Mouse (Mus musculus) kidney, adult 11 months (tissue): ENCODE measurements around the gene Snx17.
A peak's percentile ranks its signal among the peaks of the same experiment; 100 is the strongest.
"Not testable (repeated sequence)": the region's sequence is repeated elsewhere in the genome, so short reads cannot be mapped to it uniquely, and the experiment has no call there.

Experiments
- DNase-seq: peaks from one replicate; pipeline ENCODE4 v3.0.0; 2022

Gene Snx17

DNA sequence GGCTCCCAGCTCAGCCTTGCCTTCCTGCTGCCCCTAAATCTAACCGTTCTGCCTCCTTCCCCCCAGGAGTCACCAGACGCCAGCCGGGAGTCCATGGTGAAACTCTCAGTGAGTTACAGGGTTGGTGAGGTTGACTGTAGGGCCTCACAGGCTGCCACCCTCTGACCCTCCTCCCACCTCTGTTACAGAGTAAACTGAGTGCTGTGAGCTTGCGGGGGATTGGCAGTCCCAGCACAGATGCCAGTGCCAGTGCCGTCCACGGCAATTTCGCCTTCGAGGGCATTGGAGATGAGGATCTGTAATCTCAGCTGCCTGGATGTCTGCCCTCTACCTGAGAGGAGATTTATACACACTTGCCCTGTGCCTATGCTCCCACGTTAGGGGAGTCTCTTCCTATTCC, 5.1 kb downstream of the Snx17 start:
- DNase-seq: no peak

DNA sequence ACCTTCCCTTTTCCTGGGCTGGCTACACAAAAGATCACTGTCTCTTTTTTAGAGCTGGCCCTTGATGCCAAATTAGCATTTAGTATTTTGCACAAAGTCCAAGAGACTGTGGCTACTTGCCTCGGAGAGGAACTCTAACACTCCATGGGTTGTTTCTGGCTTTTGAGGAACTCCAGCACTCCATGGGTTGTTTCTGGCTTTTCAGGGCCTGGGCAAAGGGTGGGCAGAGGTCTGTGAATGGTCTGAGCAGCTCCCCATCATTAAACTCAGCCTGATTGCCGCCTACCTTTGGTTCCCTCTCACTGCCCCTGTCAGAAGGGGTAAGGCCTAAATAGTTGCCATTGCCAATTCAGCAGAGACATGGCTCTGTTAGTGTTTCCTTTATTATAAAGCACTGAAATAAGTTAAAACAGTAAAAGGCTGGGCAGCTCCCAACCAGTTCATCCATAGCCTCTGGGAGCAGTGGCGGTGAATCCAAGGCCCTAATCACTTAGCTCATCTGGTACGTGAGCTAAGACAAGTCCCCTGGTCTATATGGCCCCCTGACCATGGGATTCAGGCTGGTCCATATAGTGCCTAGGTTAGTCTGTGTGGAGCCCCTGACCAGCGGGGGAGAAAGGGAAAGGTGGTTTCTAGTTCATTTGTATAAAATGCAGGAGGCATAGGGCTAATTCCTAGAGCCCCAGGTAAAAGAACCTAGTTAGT, 5.7 kb downstream of the Snx17 start:
- no peak for DNase-seq

DNA sequence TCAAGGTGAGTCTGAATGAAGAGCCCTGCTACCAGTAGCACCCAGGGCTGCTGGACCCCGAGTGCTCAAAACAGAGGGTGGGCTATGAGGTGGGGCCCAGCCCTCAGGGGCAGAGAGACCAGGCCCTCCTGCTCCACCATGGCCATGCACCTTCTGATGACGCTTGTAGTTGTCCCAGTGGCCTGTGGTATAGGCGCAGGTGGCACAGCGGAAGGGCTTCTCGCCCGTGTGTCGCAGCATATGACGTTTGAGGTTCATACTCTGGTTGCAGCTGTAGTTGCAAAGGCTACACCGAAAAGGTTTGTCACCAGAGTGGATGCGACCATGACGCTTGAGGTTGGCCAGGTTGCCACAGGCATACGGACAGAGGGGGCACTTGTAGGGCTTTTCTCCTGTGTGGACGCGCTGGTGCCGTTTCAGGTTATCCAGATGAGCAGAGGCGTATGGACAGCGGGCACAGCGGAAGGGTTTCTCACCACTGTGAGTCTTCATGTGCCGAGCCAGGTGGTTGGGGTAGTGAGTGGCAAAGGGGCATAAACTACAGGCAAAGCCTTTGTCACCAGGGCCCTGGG, 6.4 kb downstream of the Snx17 start:
- DNase-seq: peak; percentile 20

DNA sequence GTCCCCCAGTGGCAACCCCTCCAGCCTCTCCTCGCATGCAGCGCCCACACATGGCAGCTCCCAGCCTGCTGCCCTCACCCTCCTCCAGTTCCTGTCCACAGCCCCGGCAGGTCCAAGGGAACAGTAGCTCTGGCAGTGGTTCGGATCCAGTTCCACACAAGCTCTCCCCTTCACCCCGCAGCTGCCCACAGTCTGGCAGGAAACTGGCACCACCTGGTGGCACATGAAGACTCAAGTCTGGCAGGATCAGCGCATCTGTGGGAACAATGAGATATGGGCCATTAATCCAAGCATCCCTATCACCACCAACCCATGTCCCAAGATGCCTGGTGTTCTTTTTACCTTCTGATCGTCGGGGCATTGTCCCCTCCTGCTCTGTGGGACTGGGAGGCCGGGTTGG, 6.9 kb downstream of the Snx17 start:
- peak; percentile 19 for DNase-seq

DNA sequence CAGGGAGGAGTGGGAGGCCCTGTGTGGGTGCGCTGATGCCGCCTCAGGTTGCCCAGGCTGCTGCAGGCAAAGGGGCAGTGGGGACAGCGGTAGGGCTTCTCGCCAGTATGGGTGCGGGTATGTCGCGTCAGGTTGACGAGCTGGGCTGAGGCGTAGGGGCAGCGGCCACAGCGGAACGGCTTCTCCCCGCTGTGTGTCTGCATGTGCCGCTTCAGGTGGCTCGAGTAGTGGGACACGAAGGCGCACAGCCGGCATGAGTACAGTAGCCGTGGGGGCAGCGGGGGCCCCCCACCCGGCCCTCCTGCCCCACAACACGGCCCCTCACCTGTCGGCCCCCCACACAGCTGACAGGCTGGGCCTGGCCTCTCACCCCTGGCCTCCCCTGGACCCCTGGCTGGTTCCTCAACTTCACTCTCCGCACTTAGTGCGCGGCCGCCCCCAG, 7.3 kb downstream of the Snx17 start:
- DNase-seq: peak; percentile 18

DNA sequence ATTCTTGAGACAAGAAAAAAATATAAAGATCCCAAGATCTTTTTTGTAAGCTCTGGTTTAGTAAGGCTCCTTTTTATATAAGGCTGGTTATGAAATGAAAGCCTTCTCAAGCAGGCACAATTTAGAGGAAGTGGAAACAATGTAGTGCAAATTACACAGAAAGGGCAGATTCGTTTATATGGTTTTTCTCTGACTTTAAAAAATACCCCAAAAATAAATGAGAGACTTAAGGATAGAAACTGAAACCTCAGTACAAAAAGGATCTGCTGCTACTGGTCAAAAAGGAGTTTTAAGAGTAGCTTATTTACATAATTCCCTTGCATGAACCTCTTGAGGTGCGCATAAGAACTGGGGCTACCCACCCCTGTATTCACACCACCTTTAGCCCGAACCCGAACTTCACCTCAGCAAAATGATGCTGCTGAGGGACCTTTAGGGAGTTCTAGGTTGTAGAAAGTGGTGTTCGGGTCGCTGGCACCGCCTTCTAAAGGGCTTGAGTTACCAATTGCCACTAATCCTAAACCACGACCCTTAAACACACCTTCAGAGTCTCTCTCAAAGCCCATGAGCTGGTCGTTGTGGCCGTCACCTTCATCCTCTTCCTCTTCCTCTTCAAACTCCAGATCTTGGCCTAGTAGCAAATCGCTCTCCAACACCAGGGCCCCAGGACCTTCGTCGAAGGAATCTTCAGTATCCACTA, 8.2 kb downstream of the Snx17 start:
- DNase-seq: no peak

DNA sequence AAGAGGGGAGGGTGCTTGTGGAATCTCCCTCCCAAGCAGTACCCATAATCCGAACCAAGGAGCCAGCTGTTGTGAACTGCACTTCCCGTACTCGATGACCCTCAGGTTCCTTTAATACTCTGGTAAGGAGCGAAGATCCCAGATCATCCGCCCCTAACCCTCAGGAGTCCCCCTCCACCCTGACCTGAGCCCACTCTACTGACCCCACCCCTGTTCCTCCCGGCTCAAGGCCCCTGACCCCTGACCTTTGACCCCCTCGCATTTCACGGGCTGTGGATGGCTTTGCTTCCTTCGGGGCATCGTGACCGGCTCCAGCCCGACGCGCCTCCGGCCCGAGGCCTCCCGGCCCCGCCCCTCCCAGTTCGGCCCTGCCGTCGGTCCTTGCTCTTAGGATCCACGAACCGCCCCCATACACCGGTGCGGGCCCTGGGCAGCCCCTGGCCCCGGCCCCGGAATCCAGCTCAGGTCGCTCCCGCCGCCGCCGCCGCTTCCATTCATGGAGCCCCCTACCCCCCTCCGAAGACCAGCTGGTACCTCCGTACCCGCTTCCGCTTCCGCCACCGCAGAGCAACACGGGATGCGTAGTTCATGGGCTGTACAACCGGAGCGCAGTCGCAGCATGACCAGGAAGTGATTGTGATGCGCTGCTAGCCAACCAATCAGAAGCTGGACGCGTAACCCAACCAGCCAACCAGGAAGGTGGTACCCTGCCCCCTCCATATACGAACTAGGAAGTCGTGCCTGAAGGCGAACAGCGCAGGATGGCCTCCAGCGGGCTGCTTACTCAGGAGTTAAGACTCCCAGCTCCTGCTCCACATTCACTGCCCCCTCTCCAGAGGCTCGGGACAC, 8.9 kb downstream of the Snx17 start, which contains the start of gene Zfp513:
Gene Zfp513 (minus strand): TSS at position 562 of the 849 bp plus-strand sequence.
- DNase-seq: peak; percentile 99

DNA sequence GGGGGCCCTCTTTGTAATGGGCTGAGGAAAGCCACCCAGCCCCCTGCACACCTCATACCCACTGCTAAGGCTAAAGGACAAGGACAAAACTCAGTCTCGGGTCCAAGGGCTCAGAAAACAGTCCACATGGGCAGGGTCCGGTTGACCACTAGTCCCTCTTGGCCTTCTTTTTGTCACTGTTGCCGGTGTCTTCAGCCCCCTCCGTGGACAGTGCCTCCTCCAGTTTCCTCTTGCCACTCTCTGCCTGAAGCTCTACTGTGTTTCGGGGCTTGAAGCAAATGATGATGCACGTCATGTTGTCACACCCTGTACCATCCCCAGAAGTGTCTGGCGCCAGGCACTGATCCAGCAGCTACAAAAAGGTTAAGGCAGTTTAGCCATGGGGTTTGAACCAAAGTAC, 9.9 kb downstream of the Snx17 start:
- peak; percentile 30 for DNase-seq

DNA sequence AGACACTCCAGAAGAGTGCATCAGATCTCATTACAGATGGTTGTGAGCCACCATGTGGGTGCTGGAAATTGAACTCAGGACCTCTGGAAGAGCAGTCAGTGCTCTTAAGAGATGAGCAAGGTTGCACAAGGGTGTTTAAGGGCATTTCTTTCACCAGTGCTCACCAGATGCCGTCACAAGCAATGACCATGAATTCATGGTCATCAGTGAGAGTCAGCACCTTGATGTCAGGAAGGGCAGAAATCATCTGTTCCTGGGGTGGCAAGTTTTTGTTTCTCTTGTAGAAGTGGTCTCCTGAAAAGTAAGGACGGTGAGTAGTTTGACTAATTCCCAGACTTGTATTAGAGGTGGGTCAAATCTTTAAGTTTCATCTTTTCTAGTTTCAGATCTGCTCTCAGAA, 10.8 kb downstream of the Snx17 start:
- DNase-seq: no peak

DNA sequence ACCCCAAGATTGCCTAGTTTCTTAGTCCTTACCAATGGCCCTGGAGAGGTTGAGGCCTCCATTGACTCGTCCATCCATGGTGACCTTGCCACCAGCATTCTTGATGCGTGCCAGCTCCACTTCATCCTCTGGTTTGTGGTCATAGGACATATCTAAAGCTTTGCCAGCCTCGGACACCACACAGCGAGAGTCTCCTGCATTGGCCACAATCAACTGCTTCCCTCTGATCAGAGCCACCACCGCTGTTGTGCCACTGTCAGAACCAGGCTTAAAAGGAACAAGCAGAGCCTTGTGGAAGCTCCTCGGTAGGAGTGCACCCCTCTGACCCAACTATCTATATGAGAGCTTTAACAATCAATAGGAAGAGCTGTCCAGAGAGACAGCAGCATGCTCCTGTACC, 11.4 kb downstream of the Snx17 start:
- DNase-seq: no peak

DNA sequence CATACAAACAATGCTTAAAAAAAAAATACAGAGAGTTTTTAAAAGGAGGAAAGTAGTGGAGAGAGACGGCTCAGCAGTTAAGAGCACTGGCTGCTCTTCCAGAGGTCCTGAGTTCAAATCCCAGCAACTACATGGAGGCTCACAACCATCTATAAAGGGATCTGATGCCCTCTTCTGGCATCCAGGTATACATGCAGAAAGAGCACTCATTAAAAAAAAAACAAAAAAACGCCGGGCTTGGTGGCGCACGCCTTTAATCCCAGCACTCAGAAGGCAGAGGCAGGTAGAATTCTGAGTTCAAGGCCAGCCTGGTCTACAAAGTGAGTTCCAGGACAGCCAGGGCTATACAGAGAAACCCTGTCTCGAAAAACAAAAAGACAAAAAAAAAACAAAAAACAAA, 23.5 kb downstream of the Snx17 start:
- DNase-seq: not testable (repeated sequence)

DNA sequence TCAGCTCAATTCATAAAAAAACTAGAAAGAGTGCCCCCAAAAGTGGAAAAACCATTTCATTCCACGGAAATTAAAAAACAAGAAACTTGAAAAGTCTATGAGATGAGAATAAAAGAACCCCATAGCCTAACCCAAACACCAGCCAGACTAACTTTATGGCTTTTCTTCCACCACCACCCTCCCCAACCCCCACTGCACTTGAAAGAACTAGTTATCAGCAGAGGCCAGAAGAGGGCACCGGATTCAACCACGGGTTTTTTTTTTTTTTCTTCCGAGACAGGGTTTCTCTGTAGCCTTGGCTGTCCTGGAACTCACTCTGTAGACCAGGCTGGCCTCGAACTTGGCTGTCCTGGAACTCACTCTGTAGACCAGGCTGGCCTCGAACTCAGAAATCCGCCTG, 25.3 kb downstream of the Snx17 start:
- no peak for DNase-seq

DNA sequence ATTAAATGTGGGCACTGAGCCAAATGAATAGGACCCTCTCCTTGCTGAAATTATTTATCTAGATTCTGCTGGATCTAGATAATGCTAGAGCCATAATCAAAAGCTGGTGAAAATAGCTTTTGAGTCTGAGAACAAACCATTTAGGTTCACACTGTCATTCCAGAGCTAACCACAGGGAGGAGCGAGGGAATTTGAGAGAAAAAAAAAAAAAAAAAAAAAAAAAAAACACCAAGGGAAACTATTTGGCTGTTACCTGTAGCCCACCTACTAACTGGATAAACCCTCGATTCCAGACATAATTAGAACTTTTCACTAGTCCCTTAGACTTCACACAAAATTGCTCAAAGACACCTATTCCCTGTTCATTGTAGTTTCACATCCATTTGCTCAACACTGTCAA, 26.0 kb downstream of the Snx17 start:
- no peak for DNase-seq

DNA sequence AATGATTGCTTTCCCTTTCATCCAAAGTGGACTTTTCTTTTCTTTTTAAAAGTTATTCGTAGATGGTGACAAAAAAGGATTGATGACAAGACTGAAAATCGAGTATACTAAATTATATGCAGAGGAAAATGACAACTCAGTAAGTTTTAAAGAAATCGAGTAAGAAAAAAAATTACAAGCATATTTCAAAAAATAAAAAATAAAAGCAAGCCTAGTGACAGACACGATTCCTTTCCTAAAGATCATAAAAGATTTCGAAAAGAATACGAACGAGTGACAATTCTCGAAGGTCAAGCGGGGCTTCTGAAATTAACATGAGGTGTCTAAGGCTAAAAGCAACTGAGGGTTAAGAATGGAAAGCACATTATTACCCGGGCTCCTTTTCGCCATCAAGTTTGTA, 26.4 kb downstream of the Snx17 start:
- DNase-seq: no peak

DNA sequence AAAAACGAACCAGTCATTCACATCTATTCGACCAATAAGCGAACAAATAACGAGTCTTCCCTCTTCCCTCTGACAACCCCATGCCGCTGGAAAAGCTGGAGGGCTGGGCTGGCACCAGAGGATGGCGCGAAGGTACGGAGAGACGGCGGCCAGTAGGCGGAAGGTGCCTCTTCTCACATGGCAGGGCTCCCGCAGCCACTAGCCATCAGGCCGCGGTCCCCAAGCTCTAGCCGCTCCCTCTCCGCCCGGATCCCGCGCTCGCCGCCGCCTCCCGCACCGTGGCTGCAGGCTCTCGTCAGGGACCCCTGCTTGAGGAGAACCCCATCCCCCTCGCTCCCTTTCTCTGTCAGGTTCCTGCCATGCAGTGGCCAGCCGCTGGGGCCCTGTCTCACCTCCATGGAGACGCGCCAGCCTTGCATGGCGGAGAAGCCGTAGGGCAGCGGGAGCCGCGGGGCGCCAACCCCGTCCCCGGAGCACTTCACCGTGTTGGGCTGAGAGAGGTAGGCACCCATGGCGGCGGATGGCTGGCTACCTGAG, 27.0 kb downstream of the Snx17 start:
- DNase-seq: no peak

DNA sequence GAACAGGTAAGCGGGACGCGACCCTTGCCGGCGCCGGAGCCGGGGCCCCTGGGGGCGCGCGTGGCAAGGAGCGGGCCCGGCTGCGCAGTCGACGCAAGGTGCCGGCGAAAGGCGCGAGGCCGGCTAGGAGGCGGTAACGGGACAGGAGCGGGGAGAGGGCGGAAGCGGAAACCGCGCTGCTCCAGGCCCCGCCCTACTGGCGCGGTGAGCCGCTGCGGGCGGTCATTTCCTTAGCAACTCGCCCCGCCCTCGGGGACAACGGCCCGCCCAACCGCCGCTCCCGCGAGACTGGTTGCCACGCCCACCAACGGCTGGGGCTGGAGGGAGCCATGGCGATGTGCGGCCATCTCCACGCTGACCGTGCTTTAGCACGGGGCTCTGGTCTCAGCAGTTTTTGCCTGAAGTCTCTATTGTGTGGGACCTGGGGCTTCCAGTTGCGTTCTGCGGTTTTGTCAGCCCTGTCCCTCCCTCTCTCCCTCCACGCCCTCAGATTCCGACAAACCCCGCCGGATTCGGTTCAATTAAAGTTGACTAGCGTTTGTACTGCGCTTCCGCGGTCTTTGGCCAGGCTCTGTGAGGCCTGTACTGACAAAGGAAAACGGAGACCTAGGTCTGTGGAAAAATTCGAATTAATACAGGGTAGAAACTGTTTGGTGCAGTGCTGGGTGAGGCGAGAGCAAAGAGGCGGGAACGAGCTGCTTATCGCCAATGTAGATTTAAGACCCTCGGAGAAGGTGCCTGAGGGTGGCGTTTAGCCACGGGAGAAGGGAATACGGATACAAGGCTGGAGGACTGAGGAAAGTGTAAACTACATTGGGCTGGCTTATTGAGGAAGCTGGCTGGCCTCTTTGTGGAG, 27.6 kb downstream of the Snx17 start, which contains the start of gene Ppm1g:
Gene Ppm1g (minus strand): TSS at position 240 of the 856 bp plus-strand sequence.
- peak; percentile 95 for DNase-seq

DNA sequence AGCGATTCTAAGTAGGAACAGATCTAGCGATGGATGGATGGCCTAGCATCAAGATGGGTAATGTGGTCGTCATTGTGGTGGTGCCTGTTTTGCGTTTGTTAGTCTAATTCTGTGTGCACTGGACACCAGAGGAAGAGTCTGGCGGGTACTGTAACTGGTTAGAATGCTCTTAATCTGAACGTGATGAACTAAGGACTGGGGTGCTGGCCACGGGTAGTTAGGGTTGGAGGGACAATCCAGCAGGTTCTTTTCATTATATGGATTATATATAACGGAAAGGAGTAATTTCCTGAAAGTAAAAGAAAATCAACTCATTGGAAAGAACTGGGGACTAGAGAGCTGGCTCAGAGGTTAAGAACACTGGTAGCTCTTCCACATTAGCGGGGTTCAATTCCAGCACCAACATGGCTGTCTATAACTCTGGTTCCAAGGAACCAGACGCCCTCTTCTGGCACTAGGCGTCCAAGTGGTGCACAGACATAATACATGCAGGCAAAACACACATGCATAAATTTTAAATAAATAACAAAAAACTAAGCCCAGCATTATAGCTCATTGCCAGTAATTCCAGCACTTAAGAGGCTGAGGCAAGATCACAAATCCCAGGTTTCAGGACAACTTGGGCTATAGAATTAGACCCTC, 28.4 kb downstream of the Snx17 start:
- DNase-seq: peak; percentile 42

DNA sequence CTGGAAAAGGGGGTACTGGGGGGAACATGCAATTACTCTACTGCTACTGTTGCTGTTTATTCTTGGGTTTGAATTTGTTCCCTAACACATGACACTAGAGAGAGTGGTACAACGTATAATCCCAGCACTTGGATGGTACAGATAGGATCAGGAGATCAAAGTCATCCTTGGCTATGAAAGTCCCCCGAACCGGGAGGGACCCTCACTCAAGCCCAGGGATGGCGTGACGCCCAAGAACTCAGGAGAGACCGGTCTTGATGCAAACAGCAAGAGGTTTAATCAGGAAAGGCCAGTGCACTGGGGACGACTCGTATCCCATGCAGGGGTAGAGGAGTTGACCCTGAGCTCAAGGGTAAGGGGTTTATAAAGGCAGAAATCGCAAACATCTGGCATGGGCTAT, 29.7 kb downstream of the Snx17 start:
- DNase-seq: peak; percentile 9

DNA sequence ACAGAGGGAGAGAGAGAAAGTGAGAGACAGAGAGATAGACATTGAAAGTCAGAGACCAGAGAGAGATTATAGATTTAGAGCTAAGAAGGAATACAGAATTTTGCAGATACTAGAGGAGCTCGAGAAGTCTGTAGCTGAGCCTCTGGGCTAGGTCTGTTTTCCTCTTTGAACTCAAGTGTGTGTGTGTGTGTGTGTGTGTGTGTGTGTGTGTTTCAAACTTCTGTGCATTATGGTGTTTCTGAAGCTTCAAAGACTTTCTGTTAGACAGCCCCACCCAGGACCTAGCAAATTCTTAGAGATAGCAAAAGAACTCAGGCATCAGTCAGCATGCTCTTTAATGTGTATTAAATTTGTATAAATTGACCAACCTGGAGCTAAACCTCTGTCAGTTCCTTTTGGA, 33.6 kb downstream of the Snx17 start:
- no peak for DNase-seq

DNA sequence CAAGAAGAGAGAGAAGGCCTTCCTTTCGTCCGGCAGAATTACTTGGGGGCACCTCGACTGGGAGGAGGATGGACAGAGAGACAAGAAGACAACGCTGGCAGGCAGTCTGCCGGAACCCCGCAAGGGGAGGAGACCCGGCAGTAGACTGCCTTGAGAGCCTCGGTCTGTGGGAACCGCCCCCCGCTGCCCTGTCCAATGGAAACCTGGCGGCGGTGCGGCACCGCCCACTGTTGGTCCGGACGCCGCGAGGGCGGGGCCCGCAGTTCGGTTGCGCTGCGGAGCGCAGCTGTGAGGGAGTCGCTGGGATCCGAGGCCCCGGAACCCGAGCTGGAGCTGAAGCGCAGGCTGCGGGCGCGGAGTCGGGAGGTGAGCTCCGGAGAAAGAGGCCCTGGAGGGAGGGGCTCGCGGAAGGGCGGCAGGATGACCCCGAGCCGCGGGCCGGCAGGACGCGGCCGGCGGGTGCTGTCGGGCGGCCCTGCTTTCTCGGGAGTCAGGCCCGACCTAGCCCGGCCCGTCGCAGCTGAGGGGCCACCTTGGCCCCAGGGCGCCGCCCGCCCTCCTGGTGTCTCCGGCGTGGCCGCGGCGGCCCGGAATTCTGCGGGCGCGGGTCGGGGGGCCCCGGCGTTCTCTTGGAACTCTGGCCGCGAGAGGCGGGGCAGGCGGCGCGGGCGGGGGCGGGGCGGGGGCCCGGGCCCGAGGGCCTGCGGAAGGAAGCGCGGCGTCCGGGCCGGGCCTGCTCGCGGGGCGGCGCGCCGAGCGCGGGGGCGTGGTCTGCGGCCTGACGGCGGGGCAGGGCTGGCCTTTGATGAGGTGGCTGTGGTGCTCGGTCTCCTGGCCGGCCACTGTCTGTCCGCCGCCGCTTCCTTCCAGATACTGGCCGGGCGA, 47.9 kb downstream of the Snx17 start, which contains the start of the genes Nrbp1 and Gm9970:
Gene Nrbp1 (plus strand): TSS at position 228 of the 885 bp plus-strand sequence.
Gene Gm9970 (minus strand): TSS at position 596 of the 885 bp plus-strand sequence.
- peak; percentile 96 for DNase-seq
